Mouse (Mus musculus): ENCODE measurements around the gene Itga10. TPM values are rescaled to one million over a fixed set of nuclear protein-coding genes. Genes with fewer than 3 reads are reported as not detected.

Itga10 gene
- polyA plus RNA-seq, 1 experiment from 2014 or later, result 0.83 TPM

DNA sequence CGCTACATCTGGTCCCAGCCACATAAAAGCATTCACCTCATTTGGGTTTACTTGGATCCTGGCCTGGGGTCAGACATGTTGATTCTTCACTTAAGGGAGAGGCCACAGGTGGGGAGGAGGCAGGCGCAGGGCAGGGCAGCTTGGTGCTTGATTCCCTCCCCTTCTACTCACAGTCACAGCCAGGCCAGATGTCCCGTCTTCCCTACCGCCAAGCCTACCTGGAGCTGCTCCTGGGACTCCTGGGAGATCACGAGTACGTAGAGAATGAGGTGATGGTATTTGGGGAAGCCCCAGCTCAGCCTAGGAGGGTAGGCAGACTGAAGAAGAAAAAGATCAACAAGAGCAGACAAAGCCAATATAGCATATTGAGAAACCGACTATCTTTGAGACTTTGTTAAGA is 61.6 kb downstream of the Itga10 start:
- no peak overlapping the region for H3K4me2 ChIP-seq
- H3K27me3 ChIP-seq, result 0 out of 2 replicates have a peak, but pooled peaks cover 6% of the 10 kb centered on the region
- ATAC-seq (replicated peaks; ENCODE audit: low FRiP score), result no peak
- H3K27ac ChIP-seq, result no peak overlapping the region
- 73% methylated on average over 7 of the region's 7 CpGs for WGBS
- H3K9ac ChIP-seq, result no peak overlapping the region
- peaks cover 8% of the 10 kb centered on the region for H3K4me1 ChIP-seq
- H3K9me3 ChIP-seq (replicated peaks), result no peaks in the 10 kb centered on the region
- peaks cover 66% of the 10 kb centered on the region for H3K36me3 ChIP-seq
- no peak overlapping the region for H3K4me3 ChIP-seq (replicated peaks)

DNA sequence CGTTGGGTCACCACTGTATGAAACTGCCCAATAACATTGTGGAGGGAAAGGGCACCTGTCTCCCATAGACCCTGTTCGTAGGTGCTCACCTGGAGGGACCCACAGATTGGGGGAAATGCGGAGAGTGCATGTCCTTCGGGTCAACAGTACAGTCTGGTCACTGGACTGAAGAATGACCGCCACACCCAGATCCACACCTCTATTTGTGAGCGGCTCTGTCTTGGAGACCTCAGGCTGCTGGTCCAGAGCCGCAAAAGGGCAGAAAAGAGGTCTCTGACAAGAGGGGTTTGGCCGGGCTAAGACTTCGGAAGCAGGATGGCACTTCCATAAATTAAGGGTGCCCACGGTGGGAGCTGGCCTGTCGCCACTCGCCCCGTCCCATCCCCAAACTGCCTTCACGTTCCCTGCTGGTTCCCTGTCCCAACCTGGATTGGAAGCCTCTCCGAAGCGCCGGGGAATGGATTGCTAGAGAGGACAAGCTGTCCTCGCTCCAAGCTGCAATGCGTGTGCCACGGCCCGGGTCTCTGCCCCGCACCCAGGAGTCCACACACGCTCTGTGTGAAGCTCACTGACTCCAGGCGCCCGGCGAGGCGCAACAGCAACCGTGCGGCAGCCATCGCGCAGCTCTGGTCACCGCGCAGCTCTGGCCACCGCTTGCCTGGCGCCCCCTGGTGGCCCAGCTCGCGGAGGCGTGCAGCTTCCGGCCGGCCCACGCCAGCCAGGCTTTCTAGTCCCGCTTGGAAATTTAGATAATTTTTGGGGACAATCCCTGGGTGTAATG is 62.7 kb downstream of the Itga10 start, which contains the start of gene Nudt17:
TSS of gene Nudt17 (minus strand) at position 660 of the 781 bp plus-strand sequence.
- peak; percentile 89 for ATAC-seq (replicated peaks; ENCODE audit: low FRiP score)
- WGBS, result 4% methylated on average over 42 of the region's 42 CpGs

GRCm38 (mm10) chr3:96708684-96709064 is 63.3 kb downstream of the Itga10 start:
- peak; percentile 11; the same call in 1 of the 2 replicates for ATAC-seq (replicated peaks; ENCODE audit: low FRiP score)
- H3K4me3 ChIP-seq (replicated peaks), result no peak overlapping the region
- peak overlapping the region; percentile 86 for H3K4me2 ChIP-seq
- H3K27ac ChIP-seq, result no peak overlapping the region
- no peaks in the 10 kb centered on the region for H3K9me3 ChIP-seq (replicated peaks)
- no peak overlapping the region for H3K9ac ChIP-seq
- H3K36me3 ChIP-seq, result peaks cover 68% of the 10 kb centered on the region
- 0 out of 2 replicates have a peak, but pooled peaks cover 6% of the 10 kb centered on the region for H3K27me3 ChIP-seq
- H3K4me1 ChIP-seq, result peaks cover 8% of the 10 kb centered on the region
- 48% methylated on average over 2 of the region's 2 CpGs for WGBS

More for the DNA sequence above, 62.7 kb downstream of the Itga10 start, which contains the start of gene Nudt17:
- peak within 1 kb of the TSS; percentile 49 for H3K4me3 ChIP-seq (replicated peaks)
- peaks cover 8% of the 10 kb centered on the region for H3K4me1 ChIP-seq
- no peak within 1 kb of the TSS for H3K27ac ChIP-seq
- peaks cover 68% of the 10 kb centered on the region for H3K36me3 ChIP-seq
- no peaks in the 10 kb centered on the region for H3K9me3 ChIP-seq (replicated peaks)
- peak within 1 kb of the TSS; percentile 47 for H3K9ac ChIP-seq
- H3K4me2 ChIP-seq, result peak within 1 kb of the TSS; percentile 86
- H3K27me3 ChIP-seq, result 0 out of 2 replicates have a peak, but pooled peaks cover 6% of the 10 kb centered on the region

Other genes with a start within 250 kb of the Itga10 start
- gene BC107364, start 193.3 kb upstream of the Itga10 start, polyA plus RNA-seq (2015; fragmentation: Nextera tagmentation; extraction: Ambion mirVana), result 0.15 TPM in 1 of 2 replicates, not detected in the other
- gene Hfe2, start 120.4 kb upstream of the Itga10 start, polyA plus RNA-seq (2015; fragmentation: Nextera tagmentation; extraction: Ambion mirVana), result 1.1 and 1.8 TPM in 2 replicates
- 144 and 153 TPM in 2 replicates for gene Txnip, start 87.6 kb upstream of the Itga10 start, polyA plus RNA-seq (2015; fragmentation: Nextera tagmentation; extraction: Ambion mirVana)
- gene Gm16253, start 68.6 kb upstream of the Itga10 start, polyA plus RNA-seq (2015; fragmentation: Nextera tagmentation; extraction: Ambion mirVana), result 2.1 TPM in 2 replicates
- gene Polr3gl, start 51.4 kb upstream of the Itga10 start, polyA plus RNA-seq (2015; fragmentation: Nextera tagmentation; extraction: Ambion mirVana), result 38.1 and 39.8 TPM in 2 replicates
- gene Ankrd34a, start 48.9 kb upstream of the Itga10 start, polyA plus RNA-seq (2015; fragmentation: Nextera tagmentation; extraction: Ambion mirVana), result 1.8 and 2.8 TPM in 2 replicates
- gene Lix1l, start 44.4 kb upstream of the Itga10 start, polyA plus RNA-seq (2015; fragmentation: Nextera tagmentation; extraction: Ambion mirVana), result 6.5 and 8.0 TPM in 2 replicates
- gene Rbm8a, start 15.7 kb upstream of the Itga10 start, polyA plus RNA-seq (2015; fragmentation: Nextera tagmentation; extraction: Ambion mirVana), result 145 and 151 TPM in 2 replicates
- 54.9 and 56.8 TPM in 2 replicates for gene Pex11b, start 10.2 kb upstream of the Itga10 start, polyA plus RNA-seq (2015; fragmentation: Nextera tagmentation; extraction: Ambion mirVana)
- gene Gm42957, start 10.1 kb upstream of the Itga10 start, polyA plus RNA-seq (2015; fragmentation: Nextera tagmentation; extraction: Ambion mirVana), result 0.09 and 0.17 TPM in 2 replicates
- 0.86 and 1.1 TPM in 2 replicates for gene Ankrd35, start 24.5 kb downstream of the Itga10 start, polyA plus RNA-seq (2015; fragmentation: Nextera tagmentation; extraction: Ambion mirVana)
- gene Pias3, start 50.8 kb downstream of the Itga10 start, polyA plus RNA-seq (2015; fragmentation: Nextera tagmentation; extraction: Ambion mirVana), result 61.9 and 73.0 TPM in 2 replicates
- gene Nudt17, start 63.0 kb downstream of the Itga10 start, polyA plus RNA-seq (2015; fragmentation: Nextera tagmentation; extraction: Ambion mirVana), result 10.0 and 10.5 TPM in 2 replicates
- gene Polr3c, start 82.0 kb downstream of the Itga10 start, polyA plus RNA-seq (2015; fragmentation: Nextera tagmentation; extraction: Ambion mirVana), result 41.0 and 41.5 TPM in 2 replicates
- 56.6 and 57.2 TPM in 2 replicates for gene Rnf115, start 82.1 kb downstream of the Itga10 start, polyA plus RNA-seq (2015; fragmentation: Nextera tagmentation; extraction: Ambion mirVana)
- gene Pdzk1, start 183.7 kb downstream of the Itga10 start, polyA plus RNA-seq (2015; fragmentation: Nextera tagmentation; extraction: Ambion mirVana), result 125 and 138 TPM in 2 replicates
- gene Cd160, start 183.8 kb downstream of the Itga10 start, polyA plus RNA-seq (2015; fragmentation: Nextera tagmentation; extraction: Ambion mirVana), result 0.09 and 0.16 TPM in 2 replicates